Mouse (Mus musculus): ENCODE measurements around the gene Sar1a. TPM values are rescaled to one million over a fixed set of nuclear protein-coding genes. Genes with fewer than 3 reads are reported as not detected.
A peak's percentile ranks its signal among the peaks of the same experiment; 100 is the strongest.

Gene Sar1a
- polyA plus RNA-seq, 1 experiment from 2014 or later = 273 TPM

- Histone ChIP-seq H3K9ac (replicated peaks; ENCODE audit: low read length) (no peak overlapping the region), H3K4me3 (ENCODE audit: low read depth, low read length) (no peak overlapping the region), H3K4me1 (ENCODE audit: control insufficient read depth, insufficient read depth, low read length) (no peaks in the 10 kb centered on the region), H3K9me3 (replicated peaks; ENCODE audit: control insufficient read depth, low read length) (no peaks in the 10 kb centered on the region), H3K27me3 (ENCODE audit: control insufficient read depth, insufficient read depth, low read length) (no peaks in the 10 kb centered on the region), H3K27ac (replicated peaks; ENCODE audit: low read depth, low read length) (no peak overlapping the region), H3K36me3 (replicated peaks; ENCODE audit: control insufficient read depth, insufficient read depth, low read depth, low read length) (no peaks in the 10 kb centered on the region; the same call in none of the 2 replicates), H3K4me2 (ENCODE audit: low read depth, low read length) (no peak overlapping the region)
- DNase-seq (ENCODE audit: low spot score) (no peak), ATAC-seq (replicated peaks; ENCODE audit: insufficient number of reproducible peaks, low FRiP score, low TSS enrichment, low read depth) (no peak)
- WGBS = 91% methylated on average over 4 of the region's 4 CpGs
These were observed 26.0 kb upstream of the Sar1a start for GRCm38 (mm10) chr10:61654105-61654504.

DNA sequence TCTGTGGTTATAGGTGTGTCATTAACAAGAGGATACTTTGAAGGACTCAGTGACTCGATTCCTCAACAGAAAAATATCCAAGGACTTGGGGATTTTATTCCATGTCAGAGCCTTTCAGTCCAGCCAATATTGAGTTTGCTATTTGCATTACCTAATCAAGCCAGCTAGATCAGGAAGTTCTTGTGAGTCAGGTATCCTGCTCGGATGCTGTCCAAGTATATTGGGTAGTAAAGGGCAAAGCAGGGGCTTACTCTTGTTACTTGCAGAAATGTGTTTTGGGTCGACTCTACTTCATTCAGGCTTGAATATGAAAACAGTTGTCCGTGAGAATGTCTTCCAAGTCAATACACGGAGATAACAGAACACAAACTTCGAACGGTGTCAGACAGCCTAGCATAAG, 25.4 kb upstream of the Sar1a start:
- H3K27ac ChIP-seq (replicated peaks; ENCODE audit: low read depth, low read length) = no peak overlapping the region
- no peaks in the 10 kb centered on the region for H3K27me3 ChIP-seq (ENCODE audit: control insufficient read depth, insufficient read depth, low read length)
- DNase-seq (ENCODE audit: low spot score) = no peak
- no peak overlapping the region for H3K9ac ChIP-seq (replicated peaks; ENCODE audit: low read length)
- WGBS = 91% methylated on average over 7 of the region's 7 CpGs
- H3K36me3 ChIP-seq (replicated peaks; ENCODE audit: control insufficient read depth, insufficient read depth, low read depth, low read length) = no peaks in the 10 kb centered on the region; the same call in none of the 2 replicates
- no peak for ATAC-seq (replicated peaks; ENCODE audit: insufficient number of reproducible peaks, low FRiP score, low TSS enrichment, low read depth)
- no peaks in the 10 kb centered on the region for H3K9me3 ChIP-seq (replicated peaks; ENCODE audit: control insufficient read depth, low read length)
- H3K4me3 ChIP-seq (ENCODE audit: low read depth, low read length) = no peak overlapping the region
- H3K4me2 ChIP-seq (ENCODE audit: low read depth, low read length) = no peak overlapping the region
- no peaks in the 10 kb centered on the region for H3K4me1 ChIP-seq (ENCODE audit: control insufficient read depth, insufficient read depth, low read length)

DNA sequence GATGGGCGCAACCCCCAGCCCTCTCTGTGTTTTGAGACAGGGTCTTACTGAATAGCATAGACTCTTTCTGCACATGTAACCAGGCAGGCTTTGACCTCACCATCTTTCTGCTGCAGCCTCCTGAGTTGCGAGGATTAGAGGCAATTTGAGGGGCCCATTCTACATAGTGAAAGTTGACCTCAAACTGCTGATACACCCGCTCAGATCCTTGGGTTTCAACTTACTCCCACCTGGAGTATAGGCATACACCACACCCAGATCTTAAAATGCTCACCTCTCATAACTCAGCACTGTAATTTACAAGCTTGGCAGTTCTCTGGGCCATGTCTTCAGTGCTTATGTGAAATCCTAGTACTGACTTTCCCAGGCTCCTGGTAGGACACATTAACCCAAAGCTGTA, 24.9 kb upstream of the Sar1a start:
- Histone ChIP-seq H3K4me2 (ENCODE audit: low read depth, low read length) (no peak overlapping the region), H3K4me1 (ENCODE audit: control insufficient read depth, insufficient read depth, low read length) (no peaks in the 10 kb centered on the region), H3K36me3 (replicated peaks; ENCODE audit: control insufficient read depth, insufficient read depth, low read depth, low read length) (no peaks in the 10 kb centered on the region; the same call in none of the 2 replicates), H3K27ac (replicated peaks; ENCODE audit: low read depth, low read length) (no peak overlapping the region), H3K9me3 (replicated peaks; ENCODE audit: control insufficient read depth, low read length) (no peaks in the 10 kb centered on the region), H3K4me3 (ENCODE audit: low read depth, low read length) (no peak overlapping the region), H3K27me3 (ENCODE audit: control insufficient read depth, insufficient read depth, low read length) (no peaks in the 10 kb centered on the region), H3K9ac (replicated peaks; ENCODE audit: low read length) (no peak overlapping the region)
- DNase-seq (ENCODE audit: low spot score) (no peak), ATAC-seq (replicated peaks; ENCODE audit: insufficient number of reproducible peaks, low FRiP score, low TSS enrichment, low read depth) (no peak)
- 86% methylated on average over 3 of the region's 3 CpGs for WGBS

- no peak for ATAC-seq (replicated peaks; ENCODE audit: insufficient number of reproducible peaks, low FRiP score, low TSS enrichment, low read depth)
- no peaks in the 10 kb centered on the region for H3K4me1 ChIP-seq (ENCODE audit: control insufficient read depth, insufficient read depth, low read length)
- no peak for DNase-seq (ENCODE audit: low spot score)
- 91% methylated on average over 18 of the region's 18 CpGs for WGBS
- no peak overlapping the region for H3K9ac ChIP-seq (replicated peaks; ENCODE audit: low read length)
- H3K36me3 ChIP-seq (replicated peaks; ENCODE audit: control insufficient read depth, insufficient read depth, low read depth, low read length) = no peaks in the 10 kb centered on the region; the same call in none of the 2 replicates
- no peak overlapping the region for H3K4me2 ChIP-seq (ENCODE audit: low read depth, low read length)
- H3K27me3 ChIP-seq (ENCODE audit: control insufficient read depth, insufficient read depth, low read length) = no peaks in the 10 kb centered on the region
- no peak overlapping the region for H3K4me3 ChIP-seq (ENCODE audit: low read depth, low read length)
- H3K27ac ChIP-seq (replicated peaks; ENCODE audit: low read depth, low read length) = no peak overlapping the region
- H3K9me3 ChIP-seq (replicated peaks; ENCODE audit: control insufficient read depth, low read length) = no peaks in the 10 kb centered on the region
These were observed 22.9 kb upstream of the Sar1a start for GRCm38 (mm10) chr10:61656928-61657882.

DNA sequence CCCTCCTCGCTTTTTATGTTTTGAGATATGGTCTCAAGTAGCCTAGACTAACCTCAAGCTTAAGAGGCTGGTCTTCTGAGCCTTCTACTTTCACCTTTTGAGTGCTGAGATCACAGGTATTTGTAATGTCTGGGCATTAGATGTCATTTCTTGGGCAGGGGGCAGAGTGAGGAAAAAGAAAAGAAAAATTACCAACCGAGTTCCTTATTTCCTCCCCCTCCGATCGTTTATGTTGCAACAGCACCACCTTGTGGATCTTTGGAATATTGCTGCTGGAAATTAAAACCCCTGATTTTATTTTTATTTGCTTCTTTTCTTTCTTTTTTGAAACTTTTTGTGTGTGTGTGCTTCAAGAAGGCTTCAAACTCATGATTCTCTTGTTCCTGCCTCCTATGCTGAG, 22.1 kb upstream of the Sar1a start:
- DNase-seq (ENCODE audit: low spot score) = peak; percentile 71
- Histone ChIP-seq H3K27ac (replicated peaks; ENCODE audit: low read depth, low read length) (no peak overlapping the region), H3K9me3 (replicated peaks; ENCODE audit: control insufficient read depth, low read length) (no peaks in the 10 kb centered on the region), H3K27me3 (ENCODE audit: control insufficient read depth, insufficient read depth, low read length) (no peaks in the 10 kb centered on the region), H3K4me1 (ENCODE audit: control insufficient read depth, insufficient read depth, low read length) (no peaks in the 10 kb centered on the region), H3K36me3 (replicated peaks; ENCODE audit: control insufficient read depth, insufficient read depth, low read depth, low read length) (no peaks in the 10 kb centered on the region; the same call in none of the 2 replicates), H3K4me3 (ENCODE audit: low read depth, low read length) (no peak overlapping the region), H3K9ac (replicated peaks; ENCODE audit: low read length) (no peak overlapping the region), H3K4me2 (ENCODE audit: low read depth, low read length) (no peak overlapping the region)
- WGBS = 30% methylated on average over 4 of the region's 4 CpGs
- ATAC-seq (replicated peaks; ENCODE audit: insufficient number of reproducible peaks, low FRiP score, low TSS enrichment, low read depth) = no peak

- no peak overlapping the region for H3K9ac ChIP-seq (replicated peaks; ENCODE audit: low read length)
- no peak overlapping the region for H3K27ac ChIP-seq (replicated peaks; ENCODE audit: low read depth, low read length)
- WGBS = 82% methylated on average over 8 of the region's 8 CpGs
- no peak overlapping the region for H3K4me2 ChIP-seq (ENCODE audit: low read depth, low read length)
- no peaks in the 10 kb centered on the region; the same call in none of the 2 replicates for H3K36me3 ChIP-seq (replicated peaks; ENCODE audit: control insufficient read depth, insufficient read depth, low read depth, low read length)
- H3K4me3 ChIP-seq (ENCODE audit: low read depth, low read length) = no peak overlapping the region
- DNase-seq (ENCODE audit: low spot score) (no peak), ATAC-seq (replicated peaks; ENCODE audit: insufficient number of reproducible peaks, low FRiP score, low TSS enrichment, low read depth) (no peak)
- no peaks in the 10 kb centered on the region for H3K4me1 ChIP-seq (ENCODE audit: control insufficient read depth, insufficient read depth, low read length)
- H3K9me3 ChIP-seq (replicated peaks; ENCODE audit: control insufficient read depth, low read length) = no peaks in the 10 kb centered on the region
- no peaks in the 10 kb centered on the region for H3K27me3 ChIP-seq (ENCODE audit: control insufficient read depth, insufficient read depth, low read length)
These were observed 18.2 kb upstream of the Sar1a start for GRCm38 (mm10) chr10:61661887-61662286.

DNA sequence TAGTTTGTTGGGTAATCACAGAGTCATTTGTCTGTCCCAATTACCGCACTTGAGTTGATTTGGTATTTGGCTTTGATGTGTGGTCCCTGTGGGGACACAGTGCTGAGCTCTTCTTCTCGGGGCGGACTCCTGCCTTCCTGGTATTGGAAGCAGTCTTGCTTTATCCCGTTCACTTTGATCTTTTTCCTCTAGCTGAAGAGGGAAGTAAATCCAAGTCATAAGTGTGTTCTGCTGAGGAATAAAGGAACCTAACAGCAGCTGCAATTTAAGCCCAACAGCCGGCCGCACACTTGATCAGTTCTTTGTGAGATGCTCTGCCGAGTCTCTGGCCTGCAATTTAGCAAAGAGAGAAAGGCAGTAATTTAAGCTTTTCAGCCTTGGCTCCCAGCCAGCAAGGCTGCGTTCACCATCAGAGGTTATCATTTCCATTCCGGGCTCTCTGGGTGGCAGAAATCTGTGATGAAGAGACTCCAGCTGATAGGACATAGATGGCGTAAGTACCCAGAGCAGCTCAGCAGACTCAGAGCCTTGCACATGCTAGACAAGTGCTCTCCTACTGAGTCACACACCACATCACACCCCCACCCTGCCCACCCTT, 17.6 kb upstream of the Sar1a start:
- DNase-seq (ENCODE audit: low spot score) (peak; percentile 8), ATAC-seq (replicated peaks; ENCODE audit: insufficient number of reproducible peaks, low FRiP score, low TSS enrichment, low read depth) (no peak; the same call in 1 of the 2 replicates)
- no peak overlapping the region for H3K4me3 ChIP-seq (ENCODE audit: low read depth, low read length)
- no peaks in the 10 kb centered on the region for H3K9me3 ChIP-seq (replicated peaks; ENCODE audit: control insufficient read depth, low read length)
- no peak overlapping the region for H3K9ac ChIP-seq (replicated peaks; ENCODE audit: low read length)
- H3K4me1 ChIP-seq (ENCODE audit: control insufficient read depth, insufficient read depth, low read length) = no peaks in the 10 kb centered on the region
- WGBS = 75% methylated on average over 10 of the region's 10 CpGs
- H3K4me2 ChIP-seq (ENCODE audit: low read depth, low read length) = no peak overlapping the region
- no peak overlapping the region for H3K27ac ChIP-seq (replicated peaks; ENCODE audit: low read depth, low read length)
- no peaks in the 10 kb centered on the region for H3K27me3 ChIP-seq (ENCODE audit: control insufficient read depth, insufficient read depth, low read length)
- no peaks in the 10 kb centered on the region; the same call in none of the 2 replicates for H3K36me3 ChIP-seq (replicated peaks; ENCODE audit: control insufficient read depth, insufficient read depth, low read depth, low read length)

DNA sequence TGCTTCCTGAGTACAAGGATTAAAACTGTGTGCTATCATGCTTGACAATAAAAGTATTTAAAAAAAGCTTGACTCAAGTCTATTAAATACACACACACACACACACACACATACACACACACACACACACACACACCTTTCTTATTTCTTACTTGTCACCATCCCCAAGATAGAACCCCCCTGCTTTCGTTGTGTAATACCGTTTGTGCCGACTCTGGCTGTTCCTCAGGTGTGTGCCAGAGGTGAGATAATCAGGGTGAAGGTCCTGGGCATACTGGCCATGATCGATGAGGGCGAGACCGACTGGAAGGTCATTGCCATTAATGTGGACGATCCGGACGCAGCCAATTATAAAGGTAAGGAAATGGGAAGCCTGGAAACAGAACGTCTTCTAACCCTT, 15.0 kb upstream of the Sar1a start:
- Histone ChIP-seq H3K4me3 (ENCODE audit: low read depth, low read length) (no peak overlapping the region), H3K9me3 (replicated peaks; ENCODE audit: control insufficient read depth, low read length) (no peaks in the 10 kb centered on the region), H3K9ac (replicated peaks; ENCODE audit: low read length) (no peak overlapping the region), H3K27ac (replicated peaks; ENCODE audit: low read depth, low read length) (no peak overlapping the region), H3K36me3 (replicated peaks; ENCODE audit: control insufficient read depth, insufficient read depth, low read depth, low read length) (peaks cover 3% of the 10 kb centered on the region), H3K27me3 (ENCODE audit: control insufficient read depth, insufficient read depth, low read length) (no peaks in the 10 kb centered on the region), H3K4me1 (ENCODE audit: control insufficient read depth, insufficient read depth, low read length) (no peaks in the 10 kb centered on the region), H3K4me2 (ENCODE audit: low read depth, low read length) (no peak overlapping the region)
- no peak for DNase-seq (ENCODE audit: low spot score)
- ATAC-seq (replicated peaks; ENCODE audit: insufficient number of reproducible peaks, low FRiP score, low TSS enrichment, low read depth) = no peak
- 92% methylated on average over 10 of the region's 10 CpGs for WGBS

Measured in embryonic facial prominence, embryonic 11.5 days (tissue).